Mouse (Mus musculus) duodenum, adult 2 months (tissue): ENCODE measurements around the gene Angptl4. TPM values are rescaled to one million over a fixed set of nuclear protein-coding genes. Genes with fewer than 3 reads are reported as not detected.

Experiments used
- polyA plus RNA-seq: library from polyadenylated mRNA; depleted of rRNA; stranded (reverse); fragments of >200 nt; gene quantifications from 2 replicates; pipeline ENCODE4 v1.2.3, GENCODE M21; 2012; ENCODE audit warnings: low replicate concordance; rRNA removed

Gene Angptl4
- polyA plus RNA-seq, result 30.9 and 75.7 TPM in 2 replicates

DNA sequence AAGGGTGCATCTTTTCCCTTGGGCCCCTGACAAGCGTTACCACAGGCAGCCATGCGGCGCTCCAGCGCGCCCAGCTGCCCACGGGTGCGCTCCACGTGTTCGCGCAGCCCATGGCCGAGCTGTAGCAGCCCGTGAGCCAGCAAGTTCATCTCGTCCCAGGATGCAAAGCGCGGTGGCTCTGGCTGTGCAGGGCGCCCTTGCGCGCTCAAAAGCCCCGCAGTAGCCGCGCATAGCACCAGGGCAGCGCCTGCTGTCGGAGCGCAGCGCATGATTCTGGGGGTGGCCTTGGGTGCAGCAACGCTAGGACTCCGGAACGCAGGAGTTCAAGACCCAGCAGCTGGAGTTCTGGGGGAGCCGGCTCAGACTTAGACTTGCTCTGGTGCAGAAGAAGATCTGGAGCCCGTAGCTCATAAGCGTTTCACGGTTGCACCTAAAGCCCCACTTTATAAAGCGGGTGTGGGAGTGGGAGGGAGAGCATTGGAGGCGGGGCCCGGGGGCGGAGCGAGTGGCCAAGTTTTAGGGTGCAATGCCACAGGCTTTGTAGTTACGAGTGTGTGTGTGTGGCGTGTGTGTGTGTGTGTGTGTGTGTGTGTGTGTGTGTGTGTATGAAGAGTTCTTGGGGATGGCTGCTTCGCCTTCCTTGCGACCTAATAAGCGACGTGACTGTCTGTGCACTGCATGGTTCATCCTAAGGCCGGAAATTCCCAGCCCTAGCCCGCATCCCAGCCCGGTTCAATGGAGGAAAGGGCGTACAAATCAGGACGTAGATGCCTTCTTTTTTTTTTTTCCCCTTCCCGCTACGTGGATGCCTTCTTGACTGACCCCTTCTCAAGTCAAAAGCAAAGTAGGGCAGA lies at the start of gene Angptl4:
TSS of gene Angptl4 (minus strand) at position 707 of the 854 bp plus-strand sequence.

DNA sequence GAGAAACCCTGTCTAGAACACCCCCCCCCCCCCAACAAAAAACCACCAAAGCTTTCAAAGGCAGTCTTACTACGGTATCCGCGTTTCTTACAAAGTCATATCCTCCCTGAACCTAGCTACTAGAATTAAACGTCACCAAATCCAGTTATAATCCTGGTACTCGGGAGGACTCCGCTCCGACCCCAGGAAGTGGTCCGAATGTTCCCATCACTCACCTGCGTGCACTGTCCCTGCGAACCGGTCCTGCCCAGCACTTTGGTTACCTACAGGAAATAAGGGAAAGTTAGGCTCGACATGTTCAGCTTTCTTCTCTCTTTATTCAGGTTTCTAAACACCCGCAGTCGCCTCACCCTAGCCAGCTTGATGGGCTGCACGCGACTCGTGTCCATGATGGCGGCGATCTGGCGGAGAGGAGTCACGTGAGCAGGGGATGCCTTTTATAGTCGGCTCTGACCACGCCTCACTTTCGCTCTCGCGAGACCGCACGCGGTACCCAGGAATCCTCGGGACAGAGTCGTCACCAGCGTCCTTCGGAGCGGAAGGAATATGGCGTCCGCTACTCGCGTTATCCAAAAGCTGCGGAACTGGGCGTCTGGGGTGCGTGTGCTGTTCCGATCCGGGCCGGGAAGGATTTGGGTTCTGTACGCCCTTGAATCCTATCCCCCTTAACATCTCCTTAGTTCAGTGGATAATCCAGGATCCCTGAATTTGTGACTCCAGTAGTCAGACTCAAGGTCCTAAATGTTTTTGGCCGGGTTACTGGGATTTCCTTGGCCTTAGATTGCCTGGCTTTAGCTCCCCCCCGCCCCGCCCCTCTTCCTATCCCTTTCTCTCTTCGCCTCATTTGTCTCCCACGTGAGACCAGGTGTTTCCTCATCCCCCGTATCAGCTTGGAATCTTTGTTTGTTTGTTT lies 42.7 kb upstream of the Angptl4 start, which contains the start of the genes Rps28 and Ndufa7:
TSS of gene Rps28 (minus strand) at position 479 of the 913 bp plus-strand sequence.
TSS of gene Ndufa7 (plus strand) at position 489 of the 913 bp plus-strand sequence.

GRCm38 (mm10) chr17:33810334-33811141 lies 28.9 kb upstream of the Angptl4 start, which contains the start of gene Kank3:
Gene Kank3, plus strand, starts transcription at chr17:33810519.

DNA sequence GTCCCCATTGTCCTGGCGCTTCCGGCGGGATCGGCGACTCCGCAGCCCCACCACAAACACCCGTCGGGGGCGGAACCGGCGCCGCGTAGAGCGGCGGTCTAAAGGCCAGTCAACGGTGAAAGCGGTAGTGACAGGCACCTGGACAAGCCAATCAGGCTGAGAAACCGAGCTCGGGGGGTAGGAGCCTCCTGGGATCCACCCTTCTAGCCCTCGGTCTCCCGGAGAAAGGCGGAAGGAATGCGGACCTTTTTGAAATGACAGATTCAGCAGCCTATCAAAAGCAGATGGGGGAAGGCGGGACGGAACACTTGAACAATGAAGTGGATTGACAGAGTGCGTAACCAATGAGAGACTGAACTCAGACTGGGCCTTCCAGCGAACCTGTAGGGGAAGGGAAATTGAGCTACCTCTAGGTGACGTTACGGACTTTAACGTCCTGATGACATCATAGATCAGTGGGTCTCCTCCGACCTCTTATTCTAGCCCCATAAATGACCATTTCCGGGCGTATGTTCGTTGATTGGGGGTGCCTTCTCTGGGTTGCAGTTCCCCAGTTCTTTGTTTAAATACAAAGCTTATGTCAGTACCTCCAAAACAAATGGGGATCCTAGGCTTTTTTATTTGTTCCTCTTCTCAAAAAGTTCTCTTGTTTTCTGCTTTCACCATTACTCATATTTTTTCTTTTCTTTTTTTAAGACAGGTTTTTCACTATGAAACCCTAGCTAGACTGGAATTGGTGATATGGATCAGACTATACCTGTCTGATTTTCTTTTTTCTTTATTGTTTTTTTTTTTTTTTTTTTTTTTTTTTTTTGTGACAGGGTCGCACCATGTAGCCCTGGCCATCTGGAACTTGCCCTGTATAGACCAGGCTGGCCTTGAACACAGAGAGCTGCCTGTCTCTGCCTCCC lies 21.1 kb downstream of the Angptl4 start, which contains the start of gene Rab11b:
TSS of gene Rab11b (minus strand) at position 276 of the 911 bp plus-strand sequence.

Other genes starting within 250 kb of the Angptl4 start
- gene Myo1f, start 226.1 kb downstream of the Angptl4 start, polyA plus RNA-seq, result 1.7 and 4.0 TPM in 2 replicates
- 40.3 and 53.5 TPM in 2 replicates for gene Zfp414, start 152.7 kb downstream of the Angptl4 start, polyA plus RNA-seq
- gene Pram1, start 143.8 kb downstream of the Angptl4 start, polyA plus RNA-seq, result 1.3 TPM in 1 of 2 replicates, not detected in the other
- gene Hnrnpm, start 95.0 kb downstream of the Angptl4 start, polyA plus RNA-seq, result 47.0 and 51.6 TPM in 2 replicates
- 51.8 and 80.7 TPM in 2 replicates for gene March2, start 63.2 kb downstream of the Angptl4 start, polyA plus RNA-seq
- gene Rab11b, start 21.3 kb downstream of the Angptl4 start, polyA plus RNA-seq, result 313 and 378 TPM in 2 replicates
- gene Kank3, start 28.7 kb upstream of the Angptl4 start, polyA plus RNA-seq, result 13.8 and 18.4 TPM in 2 replicates
- gene Rps28, start 42.7 kb upstream of the Angptl4 start, polyA plus RNA-seq, result 251 and 364 TPM in 2 replicates
- 339 and 519 TPM in 2 replicates for gene Ndufa7, start 42.7 kb upstream of the Angptl4 start, polyA plus RNA-seq
- gene Cd320, start 61.3 kb upstream of the Angptl4 start, polyA plus RNA-seq, result 18.6 and 19.9 TPM in 2 replicates
- not detected in 2 replicates for gene Gm7029, start 92.0 kb upstream of the Angptl4 start, polyA plus RNA-seq
- gene Kifc1, start 108.8 kb upstream of the Angptl4 start, polyA plus RNA-seq, result 7.3 and 8.5 TPM in 2 replicates
- 0.24 TPM in 1 of 2 replicates, not detected in the other for gene Platr17, start 123.3 kb upstream of the Angptl4 start, polyA plus RNA-seq
- gene Daxx, start 127.6 kb upstream of the Angptl4 start, polyA plus RNA-seq, result 42.4 and 47.2 TPM in 2 replicates
- 220 and 430 TPM in 2 replicates for gene Tapbp, start 134.1 kb upstream of the Angptl4 start, polyA plus RNA-seq
- 65.9 and 84.1 TPM in 2 replicates for gene Zbtb22, start 134.1 kb upstream of the Angptl4 start, polyA plus RNA-seq
- 88.3 and 111 TPM in 2 replicates for gene Rgl2, start 147.7 kb upstream of the Angptl4 start, polyA plus RNA-seq
- 6.1 and 14.4 TPM in 2 replicates for gene Pfdn6, start 158.5 kb upstream of the Angptl4 start, polyA plus RNA-seq
- 10.8 and 15.6 TPM in 2 replicates for gene Wdr46, start 158.8 kb upstream of the Angptl4 start, polyA plus RNA-seq
- 27.8 and 35.0 TPM in 2 replicates for gene B3galt4, start 169.7 kb upstream of the Angptl4 start, polyA plus RNA-seq
- 50.7 and 52.9 TPM in 2 replicates for gene Vps52, start 174.0 kb upstream of the Angptl4 start, polyA plus RNA-seq
- 196 and 219 TPM in 2 replicates for gene Rps18, start 174.2 kb upstream of the Angptl4 start, polyA plus RNA-seq
- gene H2-K1, start 218.5 kb upstream of the Angptl4 start, polyA plus RNA-seq, result 4,063 and 9,745 TPM in 2 replicates
- 22.1 and 26.1 TPM in 2 replicates for gene Ring1, start 242.8 kb upstream of the Angptl4 start, polyA plus RNA-seq
- gene H2-Ke6, start 246.2 kb upstream of the Angptl4 start, polyA plus RNA-seq, result 73.6 and 117 TPM in 2 replicates
- gene Slc39a7, start 249.9 kb upstream of the Angptl4 start, polyA plus RNA-seq, result 161 and 163 TPM in 2 replicates
- gene Rxrb, start 250.0 kb upstream of the Angptl4 start, polyA plus RNA-seq, result 73.7 and 88.7 TPM in 2 replicates